Mouse (Mus musculus): ENCODE data around the gene Pomc. TPM values are rescaled to one million over a fixed set of nuclear protein-coding genes. Genes with fewer than 3 reads are reported as not detected.
A peak's percentile ranks its signal among the peaks of the same experiment; 100 is the strongest.

Pomc gene
- total and polyA plus RNA-seq, 2 experiments from 2014 or later, result 1.2 TPM; not detected in 1

DNA sequence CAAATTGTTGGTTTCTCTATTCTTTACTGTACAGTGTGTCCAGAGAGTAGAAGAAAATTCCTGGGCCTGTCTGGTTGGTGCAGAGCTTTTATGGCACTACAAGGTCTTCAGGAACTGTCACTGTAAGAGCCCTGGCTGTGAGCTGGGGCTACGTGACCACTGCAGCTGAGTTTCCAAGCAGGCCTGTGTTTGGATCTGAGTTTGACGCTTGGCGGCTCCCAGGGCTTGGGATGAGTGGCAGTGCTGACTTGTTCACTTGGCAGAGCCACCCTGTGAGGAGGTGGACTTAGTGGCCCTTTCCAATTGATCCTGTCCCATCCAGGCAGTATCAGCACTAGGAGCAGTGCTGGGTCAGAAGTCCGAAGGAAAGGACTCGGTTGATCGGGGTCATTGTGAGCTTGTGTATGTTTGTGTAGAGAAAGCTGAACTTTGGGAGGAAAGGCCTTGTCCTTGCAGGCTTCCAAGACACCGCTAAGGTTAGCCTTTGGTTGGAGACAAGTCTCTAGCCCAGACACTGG, 42.9 kb upstream of the Pomc start:
- H3K36me3 ChIP-seq (replicated peaks; ENCODE audit: control insufficient read depth, insufficient read depth, low read length), result peaks cover 36% of the 10 kb centered on the region
- no peaks in the 10 kb centered on the region for H3K9me3 ChIP-seq (replicated peaks; ENCODE audit: control insufficient read depth, low read length)
- no peaks in the 10 kb centered on the region for H3K4me1 ChIP-seq (ENCODE audit: control insufficient read depth, insufficient read depth)
- no peak overlapping the region for H3K27ac ChIP-seq (ENCODE audit: low read depth)
- WGBS, result 79% methylated on average over 7 of the region's 7 CpGs
- no peak overlapping the region for H3K4me3 ChIP-seq (ENCODE audit: low read depth, low read length)
- ATAC-seq (ENCODE audit: insufficient read depth, low read depth) (no peak), DNase-seq (ENCODE audit: low spot score) (no peak)
- no peak overlapping the region for H3K9ac ChIP-seq (replicated peaks; ENCODE audit: low read depth, low read length)
- TF ChIP-seq CTCF (IDR thresholded peaks at IDR 0.05; ENCODE audit: low read depth) (no peak), EP300 (IDR thresholded peaks at IDR 0.05; ENCODE audit: low read depth) (no peak)
- H3K27me3 ChIP-seq (ENCODE audit: control insufficient read depth, insufficient read depth, low read length), result no peaks in the 10 kb centered on the region
- H3K4me2 ChIP-seq (ENCODE audit: low read depth, low read length), result no peak overlapping the region

DNA sequence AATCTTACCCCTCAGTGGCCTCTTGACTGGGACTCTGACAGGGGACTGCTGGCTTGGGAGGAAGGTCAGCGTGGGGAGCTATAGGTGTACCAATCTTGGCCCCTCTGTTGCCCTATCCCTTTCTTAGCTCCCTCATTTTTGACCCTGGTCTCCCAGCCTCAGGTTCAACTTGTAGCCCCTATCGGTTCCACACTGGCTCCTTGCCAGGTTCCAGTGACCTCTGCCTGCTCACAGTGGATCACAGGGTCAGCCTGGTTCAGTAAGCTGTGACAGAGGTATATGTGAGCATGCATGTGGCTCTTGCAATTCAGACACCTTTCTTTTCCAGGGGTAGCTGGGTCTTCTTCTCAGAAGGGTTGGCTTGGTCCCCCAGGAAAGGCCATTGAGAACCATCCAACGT, 38.9 kb upstream of the Pomc start:
- 0 out of 2 replicates have a peak, but pooled peaks cover 4% of the 10 kb centered on the region for H3K36me3 ChIP-seq (replicated peaks; ENCODE audit: control insufficient read depth, insufficient read depth, low read length)
- no peaks in the 10 kb centered on the region for H3K27me3 ChIP-seq (ENCODE audit: control insufficient read depth, insufficient read depth, low read length)
- no peak overlapping the region for H3K4me3 ChIP-seq (ENCODE audit: low read depth, low read length)
- H3K4me2 ChIP-seq (ENCODE audit: low read depth, low read length), result no peak overlapping the region
- H3K27ac ChIP-seq (ENCODE audit: low read depth), result no peak overlapping the region
- H3K9ac ChIP-seq (replicated peaks; ENCODE audit: low read depth, low read length), result no peak overlapping the region
- 69% methylated on average over 3 of the region's 3 CpGs for WGBS
- DNase-seq (ENCODE audit: low spot score), result no peak
- H3K9me3 ChIP-seq (replicated peaks; ENCODE audit: control insufficient read depth, low read length), result no peaks in the 10 kb centered on the region
- ATAC-seq (ENCODE audit: insufficient read depth, low read depth), result no peak
- TF ChIP-seq CTCF (IDR thresholded peaks at IDR 0.05; ENCODE audit: low read depth), result no peak
- TF ChIP-seq EP300 (IDR thresholded peaks at IDR 0.05; ENCODE audit: low read depth), result no peak
- no peaks in the 10 kb centered on the region for H3K4me1 ChIP-seq (ENCODE audit: control insufficient read depth, insufficient read depth)

DNA sequence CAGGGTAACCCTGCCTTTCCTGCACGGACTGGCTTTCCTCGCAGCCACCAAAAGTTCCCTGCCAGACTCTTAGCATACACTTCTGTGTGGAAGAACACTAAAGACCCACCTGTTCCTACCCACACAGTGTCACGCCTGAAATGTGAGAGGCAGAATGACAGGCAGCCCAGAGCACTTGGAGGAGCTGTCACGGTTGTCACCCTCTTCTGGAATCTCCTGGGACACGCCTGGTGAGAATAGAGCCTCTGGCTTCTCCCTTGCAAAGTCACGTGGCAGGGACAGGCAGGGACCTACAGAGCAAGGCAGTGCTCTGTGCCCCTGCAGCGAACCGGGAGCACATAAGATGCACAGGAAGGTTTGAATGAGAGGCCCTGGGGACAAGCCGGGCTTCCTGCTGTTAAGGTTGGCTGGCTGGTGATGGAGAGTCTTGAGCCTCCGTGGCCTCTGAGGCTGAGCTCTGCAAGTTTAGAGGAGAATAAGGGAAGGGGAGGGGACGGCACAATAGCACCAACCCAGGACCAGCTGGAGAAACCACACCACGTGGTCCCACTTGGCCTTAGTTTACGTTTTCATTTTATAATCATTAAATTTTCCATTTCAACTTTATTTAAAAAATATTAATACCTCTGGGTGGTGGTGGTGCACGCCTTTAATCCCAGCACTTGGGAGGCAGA, 36.9 kb upstream of the Pomc start:
- Histone ChIP-seq H3K9me3 (replicated peaks; ENCODE audit: control insufficient read depth, low read length) (no peaks in the 10 kb centered on the region), H3K4me1 (ENCODE audit: control insufficient read depth, insufficient read depth) (no peaks in the 10 kb centered on the region), H3K4me2 (ENCODE audit: low read depth, low read length) (no peak overlapping the region), H3K27me3 (ENCODE audit: control insufficient read depth, insufficient read depth, low read length) (no peaks in the 10 kb centered on the region), H3K27ac (ENCODE audit: low read depth) (no peak overlapping the region), H3K4me3 (ENCODE audit: low read depth, low read length) (no peak overlapping the region), H3K9ac (replicated peaks; ENCODE audit: low read depth, low read length) (no peak overlapping the region), H3K36me3 (replicated peaks; ENCODE audit: control insufficient read depth, insufficient read depth, low read length) (no peaks in the 10 kb centered on the region)
- no peak for TF ChIP-seq CTCF (IDR thresholded peaks at IDR 0.05; ENCODE audit: low read depth)
- no peak for TF ChIP-seq EP300 (IDR thresholded peaks at IDR 0.05; ENCODE audit: low read depth)
- ATAC-seq (ENCODE audit: insufficient read depth, low read depth) (peak; percentile 40; the same call in 1 of the 2 replicates), DNase-seq (ENCODE audit: low spot score) (no peak)
- 23% methylated on average over 14 of the region's 14 CpGs for WGBS

DNA sequence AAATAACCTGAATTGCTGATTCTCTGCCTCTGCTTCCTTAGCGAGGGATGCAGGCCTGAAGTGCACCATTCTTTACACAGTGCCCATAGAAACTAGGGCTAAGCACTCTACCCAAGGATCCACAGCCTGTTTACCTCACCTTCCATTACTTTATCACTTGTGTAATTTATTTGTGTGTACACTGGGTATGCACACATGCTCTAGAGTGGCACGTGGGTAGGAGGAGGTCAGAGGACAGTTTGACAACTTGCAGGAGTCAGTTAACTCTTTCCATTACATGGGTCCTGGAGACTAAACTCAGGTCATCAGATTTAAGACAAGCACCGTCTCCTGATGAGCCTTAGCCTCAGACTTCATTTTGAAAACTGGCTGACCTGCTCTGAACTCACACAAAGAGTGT, 36.2 kb upstream of the Pomc start:
- no peak for ATAC-seq (ENCODE audit: insufficient read depth, low read depth)
- Histone ChIP-seq H3K9me3 (replicated peaks; ENCODE audit: control insufficient read depth, low read length) (no peaks in the 10 kb centered on the region), H3K4me1 (ENCODE audit: control insufficient read depth, insufficient read depth) (no peaks in the 10 kb centered on the region), H3K4me2 (ENCODE audit: low read depth, low read length) (no peak overlapping the region), H3K9ac (replicated peaks; ENCODE audit: low read depth, low read length) (no peak overlapping the region), H3K4me3 (ENCODE audit: low read depth, low read length) (no peak overlapping the region), H3K36me3 (replicated peaks; ENCODE audit: control insufficient read depth, insufficient read depth, low read length) (no peaks in the 10 kb centered on the region), H3K27me3 (ENCODE audit: control insufficient read depth, insufficient read depth, low read length) (no peaks in the 10 kb centered on the region), H3K27ac (ENCODE audit: low read depth) (no peak overlapping the region)
- no peak for DNase-seq (ENCODE audit: low spot score)
- 63% methylated on average over 3 of the region's 3 CpGs for WGBS
- TF ChIP-seq EP300 (IDR thresholded peaks at IDR 0.05; ENCODE audit: low read depth) (no peak), CTCF (IDR thresholded peaks at IDR 0.05; ENCODE audit: low read depth) (no peak)

DNA sequence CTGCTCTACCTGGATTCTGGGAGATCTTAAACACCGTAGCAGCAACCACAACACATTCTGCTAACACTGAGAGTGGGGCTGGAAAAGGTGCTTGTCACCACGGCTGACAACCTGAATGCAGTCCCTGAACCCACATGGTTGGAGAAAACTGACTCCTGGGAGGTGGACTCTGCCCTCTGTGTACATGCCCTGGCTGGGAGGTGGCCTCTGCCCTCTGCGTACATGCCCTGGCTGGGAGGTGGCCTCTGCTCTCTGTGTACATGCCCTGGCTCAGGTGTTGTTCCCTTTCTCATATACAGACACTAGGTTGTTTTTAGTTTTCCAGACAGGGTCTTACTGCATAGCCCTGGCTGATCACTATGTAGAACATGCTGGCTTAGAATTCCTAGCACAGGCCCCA, 35.3 kb upstream of the Pomc start:
- Histone ChIP-seq H3K4me2 (ENCODE audit: low read depth, low read length) (no peak overlapping the region), H3K36me3 (replicated peaks; ENCODE audit: control insufficient read depth, insufficient read depth, low read length) (no peaks in the 10 kb centered on the region), H3K9me3 (replicated peaks; ENCODE audit: control insufficient read depth, low read length) (no peaks in the 10 kb centered on the region), H3K4me1 (ENCODE audit: control insufficient read depth, insufficient read depth) (no peaks in the 10 kb centered on the region), H3K27me3 (ENCODE audit: control insufficient read depth, insufficient read depth, low read length) (no peaks in the 10 kb centered on the region), H3K9ac (replicated peaks; ENCODE audit: low read depth, low read length) (no peak overlapping the region), H3K4me3 (ENCODE audit: low read depth, low read length) (no peak overlapping the region), H3K27ac (ENCODE audit: low read depth) (no peak overlapping the region)
- ATAC-seq (ENCODE audit: insufficient read depth, low read depth) (no peak), DNase-seq (ENCODE audit: low spot score) (no peak)
- TF ChIP-seq CTCF (IDR thresholded peaks at IDR 0.05; ENCODE audit: low read depth) (no peak), EP300 (IDR thresholded peaks at IDR 0.05; ENCODE audit: low read depth) (no peak)
- WGBS, result 91% methylated on average over 3 of the region's 3 CpGs

DNA sequence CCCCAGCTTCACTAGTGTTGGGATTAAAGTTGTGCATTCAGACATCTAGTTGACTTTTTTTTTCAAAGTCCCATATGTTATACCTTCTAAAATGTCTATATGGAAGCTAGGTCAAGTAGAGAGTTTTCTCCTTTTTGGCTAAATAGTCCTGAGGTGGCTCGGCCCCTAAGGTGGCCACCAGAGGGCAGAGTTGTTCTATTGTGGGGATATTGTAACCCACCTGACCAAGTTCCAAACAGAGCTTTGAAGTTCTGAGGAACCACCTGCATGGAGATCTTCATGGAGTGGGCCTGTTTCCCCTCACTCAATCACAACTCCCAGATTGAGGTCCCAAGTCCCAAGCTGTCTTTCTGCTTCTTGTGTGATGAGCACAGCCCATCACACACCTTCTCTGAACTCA, 28.6 kb upstream of the Pomc start:
- DNase-seq (ENCODE audit: low spot score) (peak; percentile 49), ATAC-seq (ENCODE audit: insufficient read depth, low read depth) (0 out of 2 replicates have a peak, but pooled peaks have one; percentile 54)
- H3K4me3 ChIP-seq (ENCODE audit: low read depth, low read length), result no peak overlapping the region
- no peaks in the 10 kb centered on the region for H3K4me1 ChIP-seq (ENCODE audit: control insufficient read depth, insufficient read depth)
- no peaks in the 10 kb centered on the region for H3K27me3 ChIP-seq (ENCODE audit: control insufficient read depth, insufficient read depth, low read length)
- H3K4me2 ChIP-seq (ENCODE audit: low read depth, low read length), result no peak overlapping the region
- no peaks in the 10 kb centered on the region for H3K9me3 ChIP-seq (replicated peaks; ENCODE audit: control insufficient read depth, low read length)
- H3K27ac ChIP-seq (ENCODE audit: low read depth), result no peak overlapping the region
- 0% methylated on average over 1 of the region's 1 CpGs for WGBS
- no peaks in the 10 kb centered on the region for H3K36me3 ChIP-seq (replicated peaks; ENCODE audit: control insufficient read depth, insufficient read depth, low read length)
- TF ChIP-seq EP300 (IDR thresholded peaks at IDR 0.05; ENCODE audit: low read depth), result no peak
- peak; percentile 84 for TF ChIP-seq CTCF (IDR thresholded peaks at IDR 0.05; ENCODE audit: low read depth)
- H3K9ac ChIP-seq (replicated peaks; ENCODE audit: low read depth, low read length), result no peak overlapping the region

Measured in heart, postnatal 0 days (tissue).